Mouse (Mus musculus): Measurements from ENCODE around the gene Pla2g10. TPM values are rescaled to one million over a fixed set of nuclear protein-coding genes. Genes with fewer than 3 reads are reported as not detected.

The Pla2g10 gene
- polyA plus RNA-seq (2014; fragmentation: Illumina TruSeq; extraction: RNeasy Lipid Tissue Mini Kit (QIAGEN cat#74804); ENCODE audit: low replicate concordance) = 0.82 TPM

GRCm38 (mm10) chr16:13730285-13731255, at the start of gene Pla2g10:
Pla2g10 (minus strand) TSS chr16:13730983.

GRCm38 (mm10) chr16:13671685-13672385, 58.9 kb downstream of the Pla2g10 start, which contains the start of the genes Bfar and 3110001I22Rik:
Bfar (plus strand) TSS chr16:13671858.
3110001I22Rik (plus strand) TSS chr16:13671929.

GRCm38 (mm10) chr16:13667878-13668343, 62.9 kb downstream of the Pla2g10 start, which contains the start of gene Parn:
Parn (minus strand) TSS chr16:13668170.

Other genes starting within 250 kb of the Pla2g10 start
- gene Parn, start 62.8 kb downstream of the Pla2g10 start, polyA plus RNA-seq (2014; fragmentation: Illumina TruSeq; extraction: RNeasy Lipid Tissue Mini Kit (QIAGEN cat#74804); ENCODE audit: low replicate concordance) = 18.9 TPM
- 39.7 TPM for gene Bfar, start 59.1 kb downstream of the Pla2g10 start, polyA plus RNA-seq (2014; fragmentation: Illumina TruSeq; extraction: RNeasy Lipid Tissue Mini Kit (QIAGEN cat#74804); ENCODE audit: low replicate concordance)
- 10.8 TPM for gene 3110001I22Rik, start 59.1 kb downstream of the Pla2g10 start, polyA plus RNA-seq (2014; fragmentation: Illumina TruSeq; extraction: RNeasy Lipid Tissue Mini Kit (QIAGEN cat#74804); ENCODE audit: low replicate concordance)
- gene Rrn3, start 49.7 kb upstream of the Pla2g10 start, polyA plus RNA-seq (2014; fragmentation: Illumina TruSeq; extraction: RNeasy Lipid Tissue Mini Kit (QIAGEN cat#74804); ENCODE audit: low replicate concordance) = 23.8 TPM
- 117 TPM for gene Ntan1, start 87.9 kb upstream of the Pla2g10 start, polyA plus RNA-seq (2014; fragmentation: Illumina TruSeq; extraction: RNeasy Lipid Tissue Mini Kit (QIAGEN cat#74804); ENCODE audit: low replicate concordance)
- gene Pdxdc1, start 172.1 kb upstream of the Pla2g10 start, polyA plus RNA-seq (2014; fragmentation: Illumina TruSeq; extraction: RNeasy Lipid Tissue Mini Kit (QIAGEN cat#74804); ENCODE audit: low replicate concordance) = 135 TPM
- 7.9 TPM for gene Mpv17l, start 172.2 kb upstream of the Pla2g10 start, polyA plus RNA-seq (2014; fragmentation: Illumina TruSeq; extraction: RNeasy Lipid Tissue Mini Kit (QIAGEN cat#74804); ENCODE audit: low replicate concordance)

Data from small intestine, adult 10 weeks (tissue).